Mouse (Mus musculus) thymus, postnatal 0 days (tissue): ENCODE data around the gene Sorbs1. TPM values are rescaled to one million over a fixed set of nuclear protein-coding genes. Genes with fewer than 3 reads are reported as not detected.
A peak's percentile ranks its signal among the peaks of the same experiment; 100 is the strongest.

Experiments used
- DNase-seq: peaks from one replicate; pipeline ENCODE4 v3.0.0-alpha.2; 2015; ENCODE audit warnings: low spot score
- polyA plus RNA-seq: library from polyadenylated mRNA; unstranded; fragments of >200 nt; fragmentation: Nextera tagmentation; extraction: Ambion mirVana; gene quantifications from 2 replicates; pipeline ENCODE4 v1.2.1, GENCODE M21; 2015

Gene Sorbs1
- polyA plus RNA-seq, 1 experiment from 2014 or later = 16.1 TPM

- DNase-seq = peak; percentile 82
Observed at GRCm38 (mm10) chr19:40270351-40271307, 242.9 kb downstream of the Sorbs1 start.

GRCm38 (mm10) chr19:40269526-40269925 is 244.1 kb downstream of the Sorbs1 start:
- no peak for DNase-seq

GRCm38 (mm10) chr19:40268493-40268892 is 245.1 kb downstream of the Sorbs1 start:
- no peak for DNase-seq

GRCm38 (mm10) chr19:40267380-40267779 is 246.2 kb downstream of the Sorbs1 start:
- peak; percentile 72 for DNase-seq

- DNase-seq = no peak
Observed at GRCm38 (mm10) chr19:40259485-40259884, 254.1 kb downstream of the Sorbs1 start.

- DNase-seq = peak; percentile 93
Observed at GRCm38 (mm10) chr19:40257396-40257795, 256.2 kb downstream of the Sorbs1 start.

GRCm38 (mm10) chr19:40256376-40257050 is 257.1 kb downstream of the Sorbs1 start:
- peak; percentile 72 for DNase-seq

GRCm38 (mm10) chr19:40255561-40255960 is 258.0 kb downstream of the Sorbs1 start:
- DNase-seq = no peak

- DNase-seq = no peak
Observed at GRCm38 (mm10) chr19:40254741-40255140, 258.8 kb downstream of the Sorbs1 start.

GRCm38 (mm10) chr19:40253768-40254167 is 259.8 kb downstream of the Sorbs1 start:
- DNase-seq = no peak

GRCm38 (mm10) chr19:40251115-40251514 is 262.5 kb downstream of the Sorbs1 start:
- DNase-seq = no peak

GRCm38 (mm10) chr19:40249352-40249751 is 264.2 kb downstream of the Sorbs1 start:
- no peak for DNase-seq

- DNase-seq = no peak
Observed at GRCm38 (mm10) chr19:40248476-40248875, 265.1 kb downstream of the Sorbs1 start.

- DNase-seq = no peak
Observed at GRCm38 (mm10) chr19:40247268-40247666, 266.3 kb downstream of the Sorbs1 start.

GRCm38 (mm10) chr19:40246646-40247267 is 266.8 kb downstream of the Sorbs1 start:
- DNase-seq = no peak

Other genes starting within 250 kb of the Sorbs1 start
- gene Pdlim1, start 241.9 kb downstream of the Sorbs1 start, polyA plus RNA-seq = 494 TPM in 2 replicates
- 28.2 and 36.1 TPM in 2 replicates for gene Aldh18a1, start 74.7 kb upstream of the Sorbs1 start, polyA plus RNA-seq
- gene Tctn3, start 98.5 kb upstream of the Sorbs1 start, polyA plus RNA-seq = 4.4 and 4.5 TPM in 2 replicates
- gene Entpd1, start 98.6 kb upstream of the Sorbs1 start, polyA plus RNA-seq = 6.6 and 7.4 TPM in 2 replicates
- gene Cc2d2b, start 235.0 kb upstream of the Sorbs1 start, polyA plus RNA-seq = 0.10 TPM in 1 of 2 replicates, not detected in the other